Mouse (Mus musculus): ENCODE results near the gene Zmynd8. TPM values are rescaled to one million over a fixed set of nuclear protein-coding genes. Genes with fewer than 3 reads are reported as not detected.

Gene Zmynd8
- polyA plus RNA-seq, 1 experiment from 2014 or later = 72.1 TPM

GRCm38 (mm10) chr2:165852896-165853633 lies 45.8 kb downstream of the Zmynd8 start:
- Histone ChIP-seq H3K27me3 (no peaks in the 10 kb centered on the region), H3K27ac (no peak overlapping the region), H3K36me3 (peaks cover 21% of the 10 kb centered on the region), H3K9ac (no peak overlapping the region), H3K9me3 (replicated peaks) (no peaks in the 10 kb centered on the region), H3K4me1 (peaks cover 75% of the 10 kb centered on the region), H3K4me3 (no peak overlapping the region), H3K4me2 (replicated peaks) (no peak overlapping the region)
- 86% methylated on average over 9 of the region's 9 CpGs for WGBS
- no peak for ATAC-seq (ENCODE audit: low FRiP score)

DNA sequence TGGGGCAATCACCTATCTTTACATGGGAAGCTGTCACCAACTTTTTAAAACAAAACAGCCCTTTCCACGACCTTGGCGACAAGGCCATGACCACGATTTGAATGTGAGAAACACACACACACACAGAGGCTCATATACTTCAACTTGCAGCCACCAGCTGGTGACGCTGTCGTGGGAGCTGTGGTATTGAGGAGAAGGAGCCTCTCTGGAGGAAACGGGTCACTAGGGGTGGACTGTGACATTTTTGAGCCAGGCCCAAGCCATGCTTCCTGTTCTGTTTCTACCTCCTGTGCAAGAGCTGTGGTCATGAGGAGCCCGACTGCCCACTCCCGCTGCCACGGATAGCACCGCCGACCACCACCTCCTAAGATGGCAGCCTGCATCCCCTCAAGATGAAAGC lies 46.4 kb downstream of the Zmynd8 start:
- 87% methylated on average over 11 of the region's 11 CpGs for WGBS
- no peaks in the 10 kb centered on the region for H3K9me3 ChIP-seq (replicated peaks)
- H3K4me3 ChIP-seq = no peak overlapping the region
- ATAC-seq (ENCODE audit: low FRiP score) = no peak
- no peak overlapping the region for H3K9ac ChIP-seq
- no peak overlapping the region for H3K4me2 ChIP-seq (replicated peaks)
- peaks cover 71% of the 10 kb centered on the region for H3K4me1 ChIP-seq
- peaks cover 21% of the 10 kb centered on the region for H3K36me3 ChIP-seq
- H3K27ac ChIP-seq = no peak overlapping the region
- no peaks in the 10 kb centered on the region for H3K27me3 ChIP-seq

- ATAC-seq (ENCODE audit: low FRiP score) = no peak
- no peak overlapping the region for H3K4me2 ChIP-seq (replicated peaks)
- no peaks in the 10 kb centered on the region for H3K27me3 ChIP-seq
- H3K36me3 ChIP-seq = peaks cover 21% of the 10 kb centered on the region
- H3K9me3 ChIP-seq (replicated peaks) = no peaks in the 10 kb centered on the region
- H3K4me1 ChIP-seq = peaks cover 65% of the 10 kb centered on the region
- peak overlapping the region; percentile 49 for H3K27ac ChIP-seq
- H3K4me3 ChIP-seq = no peak overlapping the region
- WGBS = 91% methylated on average over 13 of the region's 13 CpGs
- no peak overlapping the region for H3K9ac ChIP-seq
Measured at GRCm38 (mm10) chr2:165851811-165852415, 46.9 kb downstream of the Zmynd8 start.

DNA sequence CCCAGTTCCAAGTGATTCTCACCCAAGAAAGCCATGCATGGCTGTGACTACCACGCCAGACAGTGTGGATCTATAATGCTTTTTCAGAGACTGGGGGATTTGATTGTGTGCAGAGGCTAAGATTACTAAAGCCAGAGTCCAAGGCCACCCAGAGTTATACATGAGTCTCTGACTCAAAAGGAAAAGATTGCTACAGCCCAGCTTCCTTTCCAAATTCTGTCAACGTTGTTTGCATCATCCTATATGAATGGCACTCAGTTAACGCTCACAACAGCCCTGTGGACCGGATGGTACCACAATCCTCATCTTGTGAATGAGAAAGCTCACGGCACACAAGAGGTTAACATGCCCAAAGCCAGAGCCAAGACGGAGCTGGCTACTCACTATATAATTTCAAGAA lies 48.0 kb downstream of the Zmynd8 start:
- H3K4me2 ChIP-seq (replicated peaks) = no peak overlapping the region
- no peak overlapping the region for H3K27ac ChIP-seq
- H3K27me3 ChIP-seq = no peaks in the 10 kb centered on the region
- H3K4me3 ChIP-seq = no peak overlapping the region
- WGBS = 81% methylated on average over 6 of the region's 6 CpGs
- H3K36me3 ChIP-seq = peaks cover 25% of the 10 kb centered on the region
- H3K4me1 ChIP-seq = peaks cover 54% of the 10 kb centered on the region
- no peak for ATAC-seq (ENCODE audit: low FRiP score)
- H3K9ac ChIP-seq = no peak overlapping the region
- H3K9me3 ChIP-seq (replicated peaks) = no peaks in the 10 kb centered on the region

- H3K9ac ChIP-seq = no peak overlapping the region
- peak overlapping the region; percentile 50 for H3K27ac ChIP-seq
- H3K9me3 ChIP-seq (replicated peaks) = no peaks in the 10 kb centered on the region
- H3K4me1 ChIP-seq = peaks cover 37% of the 10 kb centered on the region
- H3K36me3 ChIP-seq = peaks cover 42% of the 10 kb centered on the region
- no peak overlapping the region for H3K4me3 ChIP-seq
- H3K4me2 ChIP-seq (replicated peaks) = no peak overlapping the region
- 40% methylated on average over 5 of the region's 5 CpGs for WGBS
- no peaks in the 10 kb centered on the region for H3K27me3 ChIP-seq
- peak; percentile 61; the same call in 1 of the 2 replicates for ATAC-seq (ENCODE audit: low FRiP score)
Measured at GRCm38 (mm10) chr2:165849129-165849528, 49.7 kb downstream of the Zmynd8 start.

DNA sequence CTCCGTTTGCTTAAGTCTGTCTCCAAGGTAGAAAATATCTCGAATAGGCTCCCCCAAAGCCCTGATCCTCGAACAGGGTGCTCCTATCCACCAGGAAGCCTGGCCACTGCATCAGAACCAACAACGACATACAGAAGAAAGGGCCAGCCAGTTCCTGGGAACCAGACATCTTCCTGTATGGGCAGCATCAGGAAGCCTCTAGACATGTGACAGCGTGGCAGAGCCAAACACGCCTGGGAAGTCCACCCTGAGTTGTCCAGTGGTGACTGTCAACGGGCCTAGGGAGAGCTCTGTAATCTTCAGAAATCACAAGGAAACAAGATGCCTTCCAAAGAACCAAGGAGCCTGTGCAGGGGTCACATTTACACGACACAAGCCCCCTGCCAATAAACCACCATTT lies 52.0 kb downstream of the Zmynd8 start:
- ATAC-seq (ENCODE audit: low FRiP score) = no peak
- 89% methylated on average over 8 of the region's 8 CpGs for WGBS

GRCm38 (mm10) chr2:165845490-165845889 lies 53.3 kb downstream of the Zmynd8 start:
- Histone ChIP-seq H3K36me3 (peaks cover 57% of the 10 kb centered on the region), H3K27ac (0 out of 2 replicates have a peak overlapping the region, but pooled peaks have one; percentile 5), H3K4me3 (no peak overlapping the region), H3K9ac (no peak overlapping the region), H3K9me3 (replicated peaks) (no peaks in the 10 kb centered on the region), H3K4me1 (peaks cover 18% of the 10 kb centered on the region), H3K27me3 (no peaks in the 10 kb centered on the region), H3K4me2 (replicated peaks) (no peak overlapping the region)
- 84% methylated on average over 22 of the region's 22 CpGs for WGBS
- ATAC-seq (ENCODE audit: low FRiP score) = no peak

More for the DNA sequence above, 52.0 kb downstream of the Zmynd8 start:
- Histone ChIP-seq H3K4me1 (peaks cover 28% of the 10 kb centered on the region), H3K36me3 (peaks cover 57% of the 10 kb centered on the region), H3K9me3 (replicated peaks) (no peaks in the 10 kb centered on the region), H3K27me3 (no peaks in the 10 kb centered on the region), H3K4me3 (no peak overlapping the region), H3K9ac (no peak overlapping the region), H3K4me2 (replicated peaks) (no peak overlapping the region), H3K27ac (no peak overlapping the region)

DNA sequence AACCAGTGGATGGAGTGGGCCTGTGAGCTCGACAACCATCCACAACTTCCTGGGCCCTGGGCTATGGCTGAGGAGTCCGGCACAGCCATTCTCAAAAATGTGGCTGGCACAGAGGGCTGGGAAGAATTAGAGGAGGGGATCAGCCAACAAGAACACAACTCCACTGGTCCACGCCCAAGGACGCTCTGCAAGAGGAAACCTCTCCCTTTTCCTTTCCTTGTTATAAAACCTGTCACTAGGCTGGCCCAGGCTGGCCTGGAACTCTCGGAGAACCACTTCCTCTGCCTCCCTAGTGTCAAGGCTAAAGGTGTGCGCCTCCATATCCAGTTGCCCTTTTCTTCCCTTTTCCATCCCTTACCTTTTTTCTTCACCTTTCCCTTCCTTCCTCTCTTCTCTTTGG lies 55.5 kb downstream of the Zmynd8 start:
- no peak overlapping the region for H3K9ac ChIP-seq
- no peak overlapping the region for H3K4me2 ChIP-seq (replicated peaks)
- no peak for ATAC-seq (ENCODE audit: low FRiP score)
- WGBS = 97% methylated on average over 6 of the region's 6 CpGs
- no peak overlapping the region for H3K27ac ChIP-seq
- H3K4me1 ChIP-seq = peaks cover 22% of the 10 kb centered on the region
- H3K4me3 ChIP-seq = no peak overlapping the region
- H3K9me3 ChIP-seq (replicated peaks) = no peaks in the 10 kb centered on the region
- peaks cover 63% of the 10 kb centered on the region for H3K36me3 ChIP-seq
- no peaks in the 10 kb centered on the region for H3K27me3 ChIP-seq

DNA sequence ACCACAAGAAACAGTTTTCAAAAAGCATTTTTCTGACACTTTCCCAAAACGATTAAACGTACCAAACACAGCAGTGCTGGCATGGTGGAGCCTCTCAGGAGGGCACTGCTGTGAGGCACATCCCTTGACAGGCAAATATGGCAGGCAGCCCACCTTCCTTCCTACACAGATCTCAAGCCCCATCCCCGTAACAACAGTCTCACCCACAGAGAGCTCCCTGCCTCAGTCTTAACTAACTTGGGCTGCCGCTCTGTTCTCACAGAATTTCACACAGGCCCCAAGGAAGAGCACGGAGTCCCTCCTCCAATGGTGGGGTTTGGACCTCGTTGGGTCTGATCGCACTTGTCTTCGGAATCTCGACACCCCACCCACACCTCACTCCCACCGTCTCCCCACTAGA lies 56.6 kb downstream of the Zmynd8 start:
- ATAC-seq (ENCODE audit: low FRiP score) = no peak
- no peak overlapping the region for H3K4me3 ChIP-seq
- H3K9ac ChIP-seq = no peak overlapping the region
- peaks cover 74% of the 10 kb centered on the region for H3K36me3 ChIP-seq
- no peaks in the 10 kb centered on the region for H3K9me3 ChIP-seq (replicated peaks)
- H3K4me2 ChIP-seq (replicated peaks) = no peak overlapping the region
- H3K27ac ChIP-seq = no peak overlapping the region
- no peaks in the 10 kb centered on the region for H3K27me3 ChIP-seq
- WGBS = 93% methylated on average over 10 of the region's 10 CpGs
- peaks cover 17% of the 10 kb centered on the region for H3K4me1 ChIP-seq

DNA sequence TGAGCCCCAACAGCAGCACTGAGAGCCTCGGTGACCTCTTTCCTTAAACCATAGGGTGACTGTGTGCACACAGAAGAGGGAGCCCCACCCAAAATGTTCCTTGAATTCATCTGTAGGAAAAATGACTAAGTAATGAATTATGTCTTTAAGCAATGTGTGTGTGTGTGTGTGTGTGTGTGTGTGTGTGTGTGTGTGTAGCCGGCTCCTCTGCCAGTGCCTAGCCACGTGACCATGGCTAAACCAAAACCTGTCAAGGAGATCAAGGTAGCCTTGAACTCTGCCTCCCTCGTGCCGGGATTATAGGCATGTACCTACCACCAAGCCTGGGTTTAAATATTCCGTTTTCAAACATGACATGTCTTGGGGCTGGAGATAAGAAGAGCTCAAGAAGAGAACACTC lies 57.0 kb downstream of the Zmynd8 start:
- Histone ChIP-seq H3K27ac (no peak overlapping the region), H3K4me3 (no peak overlapping the region), H3K4me2 (replicated peaks) (no peak overlapping the region), H3K9me3 (replicated peaks) (no peaks in the 10 kb centered on the region), H3K4me1 (peaks cover 17% of the 10 kb centered on the region), H3K36me3 (peaks cover 79% of the 10 kb centered on the region), H3K27me3 (no peaks in the 10 kb centered on the region), H3K9ac (no peak overlapping the region)
- WGBS = 95% methylated on average over 6 of the region's 6 CpGs
- no peak for ATAC-seq (ENCODE audit: low FRiP score)

- no peaks in the 10 kb centered on the region for H3K9me3 ChIP-seq (replicated peaks)
- WGBS = 95% methylated on average over 7 of the region's 7 CpGs
Measured at GRCm38 (mm10) chr2:165840852-165841251, 58.0 kb downstream of the Zmynd8 start.

DNA sequence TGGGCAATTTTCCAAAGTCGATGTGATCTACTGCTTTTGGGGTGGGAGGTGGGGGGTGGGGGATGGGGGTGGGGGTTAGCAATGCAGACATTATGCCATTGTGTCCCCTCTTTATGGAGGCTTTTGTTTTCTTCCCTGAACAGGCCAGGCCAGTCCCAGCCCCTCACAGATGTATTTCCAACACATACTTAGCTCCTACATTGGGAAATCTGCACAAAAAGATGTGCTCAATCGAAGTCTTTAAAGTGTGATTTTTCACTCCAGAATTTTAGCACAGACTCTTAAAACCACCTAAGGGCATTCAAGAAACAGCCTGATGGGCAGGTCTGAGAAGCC lies 59.5 kb downstream of the Zmynd8 start:
- Histone ChIP-seq H3K4me1 (peaks cover 17% of the 10 kb centered on the region), H3K9me3 (replicated peaks) (no peaks in the 10 kb centered on the region), H3K27ac (peak overlapping the region; percentile 86), H3K27me3 (no peaks in the 10 kb centered on the region), H3K4me3 (no peak overlapping the region), H3K36me3 (peaks cover 82% of the 10 kb centered on the region), H3K9ac (no peak overlapping the region), H3K4me2 (replicated peaks) (no peak overlapping the region)
- whole genome bisulfite sequencing = 64% methylated on average over 2 of the region's 2 CpGs
- no peak for ATAC-seq (ENCODE audit: low FRiP score)

More at GRCm38 (mm10) chr2:165840852-165841251, 58.0 kb downstream of the Zmynd8 start:
- Histone ChIP-seq H3K36me3 (peaks cover 84% of the 10 kb centered on the region), H3K4me3 (no peak overlapping the region), H3K27me3 (no peaks in the 10 kb centered on the region), H3K27ac (no peak overlapping the region), H3K4me2 (replicated peaks) (no peak overlapping the region), H3K9ac (no peak overlapping the region), H3K4me1 (peaks cover 17% of the 10 kb centered on the region)
- no peak for ATAC-seq (ENCODE audit: low FRiP score)
